Mouse (Mus musculus) olfactory bulb, adult 2 months (tissue): Measurements from ENCODE around the gene Med23.

Source experiments
- CTCF ChIP-seq: fragments of 200-500 bp; IDR thresholded peaks from 2 replicates; pipeline ENCODE4 v1.5.1; 2012; ENCODE audit warnings: low read depth, mild to moderate bottlenecking, low read length, moderate library complexity; ENCODE audit not compliant: insufficient read depth
- POLR2A ChIP-seq: fragments of 200-500 bp; IDR thresholded peaks from 2 replicates; pipeline ENCODE4 v1.6.1; 2012; ENCODE audit warnings: mild to moderate bottlenecking, low read depth, low read length, moderate library complexity; ENCODE audit not compliant: insufficient read depth

DNA sequence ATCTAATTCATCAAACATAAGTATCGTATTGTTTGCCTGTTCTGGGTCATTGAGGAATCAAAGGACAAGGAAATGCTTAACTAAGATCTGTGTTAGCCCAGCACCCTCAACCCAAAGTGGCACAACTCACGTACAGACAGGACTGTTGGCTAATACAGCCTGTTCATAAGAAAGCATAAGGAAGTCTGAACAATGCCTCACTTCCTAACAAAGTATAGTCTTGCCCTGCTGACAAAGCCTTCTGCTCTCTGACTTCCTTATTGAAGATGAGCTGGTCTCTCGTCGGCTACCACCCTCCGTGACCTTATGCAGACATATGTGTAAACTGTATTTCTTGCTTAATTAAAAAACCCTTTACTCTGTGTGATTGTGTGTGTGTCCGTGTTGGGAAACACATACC lies 60.4 kb downstream of the Med23 start:
- TF ChIP-seq POLR2A: no peak
- no peak for TF ChIP-seq CTCF
